Mouse (Mus musculus) left cerebral cortex, adult 9 months (tissue): Measurements from ENCODE around the gene Camk1.
"Not testable (repeated sequence)": the region's sequence is repeated elsewhere in the genome, so short reads cannot be mapped to it uniquely, and the experiment has no call there.

Source experiments
- DNase-seq, 2 experiments: peaks; one replicate each; pipeline ENCODE4 v3.0.0; 2022; ENCODE audit warnings: low spot score in 2 of 2

Gene Camk1

GRCm38 (mm10) chr6:113361476-113361875 lies 17.7 kb upstream of the Camk1 start:
- no peak for DNase-seq

DNA sequence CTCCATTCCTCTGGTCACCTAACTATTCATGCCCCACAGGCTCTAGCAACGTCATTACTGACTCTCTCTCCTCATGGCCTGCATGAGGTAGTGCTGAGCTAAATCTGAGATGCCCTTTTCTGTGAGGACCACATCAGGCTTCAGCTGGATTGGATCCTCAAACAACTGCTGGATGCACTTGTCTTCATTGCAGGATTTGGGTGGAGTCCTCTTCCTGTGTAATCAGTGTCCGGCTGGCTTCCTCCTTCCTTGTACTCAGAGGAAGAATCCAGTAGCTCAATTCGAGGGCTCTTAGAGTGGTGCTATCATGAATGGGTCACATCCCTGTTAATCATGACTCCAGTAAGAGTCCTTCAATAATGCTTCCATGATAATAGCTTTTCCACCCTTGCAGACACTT lies 9.9 kb upstream of the Camk1 start:
- DNase-seq, result no peak

GRCm38 (mm10) chr6:113352820-113353219 lies 9.0 kb upstream of the Camk1 start:
- no peak for DNase-seq

DNA sequence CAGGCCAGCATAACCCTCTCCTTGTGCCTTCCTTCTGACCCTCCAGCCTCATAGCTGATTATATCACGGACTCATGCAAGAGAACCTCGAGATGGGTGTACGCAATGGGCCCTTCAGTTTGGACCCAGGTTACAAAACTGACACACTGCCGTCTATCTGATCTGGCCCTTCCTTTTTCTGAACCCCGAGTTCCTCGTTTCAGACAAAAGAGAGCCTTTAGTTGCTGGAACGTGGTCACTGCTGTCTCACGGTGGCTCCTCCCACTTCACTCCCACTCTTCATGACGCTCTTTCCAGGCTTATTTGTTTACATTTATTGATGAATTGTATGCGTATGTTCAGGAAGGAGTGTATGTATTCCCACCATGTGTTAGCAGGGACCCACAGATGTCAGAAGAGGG lies 7.9 kb upstream of the Camk1 start:
- DNase-seq, result no peak

DNA sequence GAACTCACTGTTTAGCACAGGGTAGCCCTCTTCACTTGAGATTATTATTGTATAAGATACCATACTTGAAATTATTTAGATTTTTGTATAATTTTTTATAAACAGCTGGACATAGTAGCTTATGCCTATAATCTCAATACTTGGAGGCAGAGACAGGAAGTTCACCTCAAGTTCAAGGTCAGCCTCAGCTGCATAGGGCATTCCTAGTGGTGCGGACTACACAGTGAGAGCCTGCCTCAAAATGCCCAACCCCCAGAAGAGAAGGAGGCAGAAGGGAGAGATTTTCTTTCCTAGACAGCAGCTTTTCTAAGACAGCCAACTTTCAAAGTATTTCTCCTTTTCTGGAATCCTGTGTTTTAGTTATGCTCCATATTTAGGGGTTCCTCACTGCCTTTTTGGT lies 7.4 kb upstream of the Camk1 start:
- no peak for DNase-seq

- no peak for DNase-seq
These were observed 6.8 kb upstream of the Camk1 start for GRCm38 (mm10) chr6:113350538-113350937.

DNA sequence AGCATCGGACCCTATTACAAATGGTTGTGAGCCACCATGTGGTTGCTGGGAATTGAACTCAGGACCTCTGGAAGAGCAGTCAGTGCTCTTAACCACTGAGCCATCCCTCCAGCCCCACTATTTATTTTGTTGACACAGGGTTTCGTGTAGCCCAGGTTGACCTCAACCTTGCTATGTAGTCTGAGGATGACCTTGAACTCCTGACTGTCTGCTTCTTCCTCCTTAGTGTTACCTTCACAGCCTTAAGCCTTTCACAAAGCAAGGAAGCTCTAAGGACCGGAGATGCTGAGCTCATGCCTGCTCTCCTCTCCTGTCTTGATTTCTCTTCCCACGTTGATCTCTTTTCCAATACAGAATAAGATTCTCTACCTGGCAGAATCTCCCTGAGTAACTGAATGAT lies 3.1 kb upstream of the Camk1 start:
- DNase-seq, result no peak

DNA sequence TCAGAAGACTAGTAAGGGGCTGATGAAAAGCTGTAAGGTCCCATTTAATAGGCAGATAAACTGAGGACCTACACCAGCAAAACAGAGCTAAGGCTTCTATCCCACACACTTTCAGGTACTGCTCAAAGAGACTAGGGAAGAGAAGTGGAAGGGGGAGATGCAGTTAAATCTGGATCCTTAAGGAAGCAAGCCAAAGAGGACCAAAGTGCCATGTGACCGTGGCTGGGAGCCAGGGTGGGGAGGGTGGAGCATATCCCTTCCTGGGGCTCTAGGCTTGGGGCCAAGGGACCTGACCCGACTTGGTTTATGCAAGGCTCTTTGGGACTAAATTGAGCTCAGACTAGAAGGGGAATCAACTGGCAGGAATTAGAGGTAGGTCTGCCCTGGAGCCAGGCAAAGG lies 537 bp upstream of the Camk1 start:
- no peak for DNase-seq

- no peak for DNase-seq
These were observed 1.5 kb downstream of the Camk1 start for GRCm38 (mm10) chr6:113342297-113342696.

GRCm38 (mm10) chr6:113341574-113341973 lies 2.2 kb downstream of the Camk1 start:
- no peak for DNase-seq

DNA sequence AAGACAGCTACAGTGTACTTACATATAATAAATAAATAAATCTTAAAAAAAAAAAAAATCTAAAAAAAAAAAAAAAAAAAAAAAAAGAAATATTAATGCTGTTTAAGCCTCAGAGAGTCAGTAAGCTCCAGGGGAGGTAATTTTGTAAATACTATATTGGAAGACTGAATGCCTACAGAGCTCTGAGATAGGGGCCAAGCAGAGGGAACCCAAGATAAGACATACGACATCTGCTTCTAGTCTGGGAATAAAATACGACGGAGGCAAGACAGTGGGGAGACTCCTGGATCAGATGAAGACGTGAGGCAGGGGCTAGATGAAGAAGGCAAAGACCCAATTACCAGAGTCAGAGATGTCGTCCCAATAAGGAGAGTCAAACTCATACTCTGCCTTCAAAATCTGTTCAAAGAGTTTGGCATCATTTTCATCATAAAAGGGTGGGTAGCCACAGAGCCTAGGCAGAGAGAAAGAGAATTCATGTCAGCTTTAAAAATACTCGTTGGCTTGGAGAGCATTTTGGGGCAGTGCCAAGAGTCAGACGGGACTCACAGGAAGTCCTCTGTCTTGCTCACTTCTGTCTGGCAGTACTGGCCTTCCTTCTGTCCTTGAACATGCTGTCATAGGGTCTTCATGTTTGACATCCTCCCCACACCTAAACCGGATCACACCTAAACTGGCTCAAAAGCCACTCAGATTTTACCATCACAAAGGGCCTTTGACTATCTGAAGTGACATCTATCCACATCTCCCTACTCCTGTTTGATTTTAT lies 6.7 kb downstream of the Camk1 start:
- DNase-seq, result no peak

- DNase-seq, result no peak
These were observed 9.6 kb downstream of the Camk1 start for GRCm38 (mm10) chr6:113334216-113334615.

GRCm38 (mm10) chr6:113333137-113333950 lies 10.4 kb downstream of the Camk1 start:
- peak in 1 of 2 experiments; percentile 73 for DNase-seq

DNA sequence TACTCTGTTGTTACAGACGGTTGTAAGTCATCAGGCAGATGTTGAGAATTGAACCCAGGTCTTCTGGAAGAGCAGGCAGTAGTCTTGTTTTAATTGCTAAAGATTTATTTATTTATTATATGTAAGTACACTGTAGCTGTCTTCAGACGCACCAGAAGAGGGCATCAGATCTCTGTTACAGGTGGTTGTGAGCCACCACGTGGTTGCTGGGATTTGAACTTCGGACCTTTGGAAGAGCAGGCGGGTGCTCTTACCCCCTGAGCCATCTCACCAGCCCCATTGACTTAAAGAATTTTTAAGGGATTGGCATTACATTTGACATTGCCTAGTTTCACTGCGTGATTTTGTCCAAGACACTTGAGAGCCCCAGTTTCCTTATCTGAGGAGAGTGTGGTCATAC lies 11.1 kb downstream of the Camk1 start:
- not testable (repeated sequence) for DNase-seq

- no peak for DNase-seq
These were observed 12.1 kb downstream of the Camk1 start for GRCm38 (mm10) chr6:113331721-113332120.

GRCm38 (mm10) chr6:113330547-113330946 lies 13.2 kb downstream of the Camk1 start:
- no peak for DNase-seq

GRCm38 (mm10) chr6:113329396-113329795 lies 14.4 kb downstream of the Camk1 start:
- DNase-seq, result no peak

- DNase-seq, result peak; percentile 99
These were observed 17.1 kb downstream of the Camk1 start, which contains the start of gene Ogg1 for GRCm38 (mm10) chr6:113326533-113327315. Ogg1 (plus strand) TSS chr6:113326972.

- DNase-seq, result no peak
These were observed 27.8 kb downstream of the Camk1 start for GRCm38 (mm10) chr6:113315972-113316371.

DNA sequence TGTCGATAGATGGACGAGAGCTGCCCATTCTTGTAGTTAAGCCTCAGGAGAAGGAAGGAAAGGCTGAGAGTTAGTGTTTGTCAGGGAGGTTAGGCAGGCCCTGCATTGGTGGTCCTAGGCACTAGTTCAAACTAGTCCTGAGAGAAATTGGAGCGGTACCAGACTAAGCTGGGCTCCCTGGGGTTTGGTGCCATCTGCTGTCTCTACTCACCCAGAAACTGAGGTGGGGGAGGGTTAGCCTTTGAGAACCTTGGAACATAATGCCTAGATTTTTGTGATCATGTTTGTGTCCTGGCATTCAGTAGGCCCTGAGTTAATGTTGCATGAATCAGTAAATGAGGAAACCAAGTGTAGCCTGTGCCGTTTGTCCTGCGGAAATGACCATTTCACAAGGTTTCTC lies 35.6 kb downstream of the Camk1 start:
- DNase-seq, result peak in 1 of 2 experiments; percentile 59

GRCm38 (mm10) chr6:113307481-113308121 lies 36.2 kb downstream of the Camk1 start:
- no peak for DNase-seq

DNA sequence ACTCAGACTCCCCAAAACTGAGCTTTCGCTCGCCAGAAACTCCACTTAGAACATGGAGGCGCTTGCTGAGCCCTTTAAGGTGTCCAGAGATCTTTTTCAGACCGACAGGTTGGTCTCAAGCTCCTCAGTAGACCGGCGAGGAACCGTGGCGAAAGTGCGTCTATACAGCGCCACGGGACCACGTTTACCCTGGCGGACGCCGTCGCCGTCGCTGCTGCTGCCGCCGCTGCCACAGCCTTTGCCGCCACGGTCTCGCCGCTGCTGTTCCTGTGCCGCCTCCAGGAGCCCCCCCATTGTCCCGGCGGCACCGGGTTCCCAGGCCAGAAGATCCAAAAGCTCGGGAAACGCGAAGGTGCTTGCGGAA lies 36.8 kb downstream of the Camk1 start, which contains the start of gene Brpf1:
Gene Brpf1, plus strand, starts transcription at position 152 of the 364 bp plus-strand sequence.
- no peak for DNase-seq
